Mouse (Mus musculus) kidney, adult 2 months (tissue): ENCODE measurements around the gene Frmd4b. TPM values are rescaled to one million over a fixed set of nuclear protein-coding genes. Genes with fewer than 3 reads are reported as not detected.

ENCODE experiments used
- DNase-seq: peaks from one replicate; pipeline ENCODE4 v3.0.0; 2021
- H3K27ac ChIP-seq: fragments of 200-500 bp; 2 replicates; pipeline ENCODE4 v1.5.1; 2012; ENCODE audit warnings: low read depth, low read length, control low read depth, inconsistent platforms; ENCODE audit not compliant: insufficient read depth
- H3K27me3 ChIP-seq: fragments of 200-500 bp; replicated peaks from 2 replicates; pipeline ENCODE4 v1.6.1; 2012; ENCODE audit warnings: mild to moderate bottlenecking, moderate library complexity, low read length, inconsistent platforms; ENCODE audit not compliant: control insufficient read depth, insufficient read depth
- H3K36me3 ChIP-seq: fragments of 200-500 bp; 2 replicates; pipeline ENCODE4 v1.6.1; 2012; ENCODE audit warnings: mild to moderate bottlenecking, moderate library complexity, low read length, inconsistent platforms; ENCODE audit not compliant: control insufficient read depth, insufficient read depth
- H3K4me1 ChIP-seq: fragments of 200-500 bp; 2 replicates; pipeline ENCODE4 v1.6.1; 2011; ENCODE audit warnings: low read length; ENCODE audit not compliant: control insufficient read depth, insufficient read depth
- H3K4me3 ChIP-seq: fragments of 200-500 bp; 2 replicates; pipeline ENCODE4 v1.5.1; 2011; ENCODE audit warnings: mild to moderate bottlenecking, low read depth, low read length, control low read depth; ENCODE audit not compliant: insufficient read depth
- CTCF ChIP-seq: fragments of 200-500 bp; conservative IDR thresholded peaks from 2 replicates; pipeline ENCODE4 v1.5.1; 2011; ENCODE audit warnings: low read depth, mild to moderate bottlenecking, control low read depth, low read length, moderate library complexity, mixed read lengths; ENCODE audit not compliant: insufficient read depth, insufficient read length
- POLR2A ChIP-seq: fragments of 200-500 bp; IDR thresholded peaks from one replicate; pipeline ENCODE4 v1.6.1; 2011; ENCODE audit warnings: low read depth, low read length, control low read depth
- WGBS: fragments of 180-500 bp; shearing (Covaris S2); methylation state at CpG from one replicate; pipeline ENCODE4 v1.1.7; 2018; 5-methylcytosine and 5-hydroxymethylcytosine counted together
- polyA plus RNA-seq: library from polyadenylated mRNA; depleted of rRNA; stranded (reverse); fragments of >200 nt; gene quantifications from 2 replicates; pipeline ENCODE4 v1.2.3, GENCODE M21; 2012

Frmd4b gene
- polyA plus RNA-seq, 1 experiment: 18.2 TPM

DNA sequence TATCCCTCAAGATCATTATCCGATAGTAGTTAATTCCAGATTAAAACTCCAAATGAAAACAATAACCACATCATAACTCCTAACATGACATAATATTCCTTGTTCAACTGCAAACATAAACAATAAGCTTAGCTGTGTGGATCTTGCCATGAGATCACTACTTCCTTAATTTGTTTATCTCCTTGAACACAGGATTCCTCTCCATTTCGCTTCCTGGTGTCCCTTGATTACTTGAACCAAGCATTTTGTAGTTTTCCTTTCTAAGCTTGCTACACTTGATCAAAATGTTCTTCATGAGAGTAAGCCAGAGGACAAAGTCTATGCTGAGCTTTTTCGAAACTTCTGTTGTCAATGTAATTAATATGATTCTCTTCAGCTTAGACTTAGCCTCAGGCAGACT, 209.4 kb downstream of the Frmd4b start:
- no peak overlapping the region for H3K27ac ChIP-seq
- H3K36me3 ChIP-seq: no peaks in the 10 kb centered on the region; the same call in 1 of the 2 replicates
- no peak overlapping the region for H3K4me3 ChIP-seq
- H3K27me3 ChIP-seq: no peaks in the 10 kb centered on the region
- peaks cover 7% of the 10 kb centered on the region for H3K4me1 ChIP-seq
- no peak for DNase-seq
- WGBS: 67% methylated on average over 3 of the region's 3 CpGs
- no peak for TF ChIP-seq POLR2A
- no peak for TF ChIP-seq CTCF

GRCm38 (mm10) chr6:97407425-97407824, 209.9 kb downstream of the Frmd4b start:
- TF ChIP-seq CTCF (no peak), POLR2A (no peak)
- peaks cover 7% of the 10 kb centered on the region for H3K4me1 ChIP-seq
- 92% methylated on average over 5 of the region's 5 CpGs for WGBS
- no peak overlapping the region for H3K4me3 ChIP-seq
- no peaks in the 10 kb centered on the region; the same call in 1 of the 2 replicates for H3K36me3 ChIP-seq
- H3K27ac ChIP-seq: no peak overlapping the region
- DNase-seq: no peak
- no peaks in the 10 kb centered on the region for H3K27me3 ChIP-seq

DNA sequence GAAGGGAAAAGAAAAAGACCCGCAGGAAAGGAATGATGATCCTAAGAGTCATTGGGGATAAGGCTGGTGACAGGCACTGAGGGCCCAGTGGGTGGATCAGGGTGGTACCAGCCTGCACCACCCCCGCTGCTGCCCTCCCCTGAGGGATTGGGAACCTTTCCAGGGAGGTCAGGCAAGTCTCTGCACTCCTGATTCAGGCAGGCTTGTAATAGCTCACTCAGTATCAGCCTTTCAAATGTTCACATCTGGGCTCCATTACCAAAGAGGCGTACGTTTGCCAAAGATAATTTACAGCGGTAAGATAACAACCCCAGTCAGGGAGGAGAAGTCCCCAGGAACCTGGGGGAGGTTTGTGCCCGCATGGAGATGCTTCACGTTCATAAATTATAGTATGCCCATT, 212.0 kb downstream of the Frmd4b start:
- TF ChIP-seq POLR2A: no peak
- no peak for TF ChIP-seq CTCF
- WGBS: 45% methylated on average over 7 of the region's 7 CpGs
- DNase-seq: no peak
- no peak overlapping the region for H3K4me3 ChIP-seq
- peaks cover 7% of the 10 kb centered on the region for H3K4me1 ChIP-seq
- H3K27me3 ChIP-seq: no peaks in the 10 kb centered on the region
- no peak overlapping the region for H3K27ac ChIP-seq
- H3K36me3 ChIP-seq: no peaks in the 10 kb centered on the region; the same call in 1 of the 2 replicates

DNA sequence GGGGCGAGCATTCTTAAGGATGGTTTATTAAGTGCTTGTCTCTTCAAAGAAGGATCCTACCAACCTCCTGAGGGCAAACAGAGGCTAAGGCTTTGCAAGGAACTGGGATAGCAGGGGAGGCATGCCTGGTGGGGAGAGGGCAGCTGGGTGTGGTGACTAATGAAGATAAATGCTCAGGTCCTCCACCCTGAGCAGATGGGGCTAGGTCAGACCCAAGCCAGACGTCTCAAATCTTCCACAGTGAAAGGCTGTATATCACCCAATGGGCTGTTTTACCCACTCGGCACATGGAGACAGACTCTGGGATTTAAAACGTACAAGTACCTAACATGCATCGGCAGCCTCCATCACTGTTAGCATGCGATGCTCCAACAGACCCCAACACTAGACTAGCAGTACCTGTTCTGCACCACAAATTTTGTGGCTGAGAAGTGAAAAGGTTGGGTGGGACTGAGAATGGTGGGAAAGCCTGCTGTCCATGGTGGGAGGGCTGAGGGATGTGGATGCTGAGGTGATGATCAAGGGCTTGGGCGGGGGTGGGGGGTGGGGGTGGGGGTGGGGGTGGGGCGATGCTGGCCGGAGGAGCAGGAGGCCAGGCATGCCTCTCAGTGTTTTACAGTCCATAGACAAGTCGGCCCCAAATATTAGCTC, 214.4 kb downstream of the Frmd4b start:
- WGBS: 62% methylated on average over 10 of the region's 10 CpGs
- DNase-seq: no peak

DNA sequence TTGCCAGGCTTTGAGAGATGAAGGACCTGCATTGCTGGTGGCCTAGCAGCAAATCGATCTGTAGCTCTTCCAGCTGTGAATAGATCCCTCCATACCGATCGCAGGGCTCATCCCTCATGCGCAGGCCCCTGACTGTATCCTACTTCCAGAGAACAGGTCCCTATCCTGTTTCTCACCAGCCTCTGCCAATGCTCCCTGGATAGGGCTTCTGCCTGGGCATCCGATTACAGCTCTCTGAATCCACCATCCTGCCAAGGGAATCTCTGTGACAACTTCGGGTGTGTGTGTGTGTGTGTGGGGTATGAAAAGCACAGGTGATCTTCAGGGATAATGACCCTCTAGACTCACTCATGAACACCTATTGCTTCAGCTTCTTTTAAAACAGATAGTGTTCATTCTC, 216.9 kb downstream of the Frmd4b start:
- 89% methylated on average over 6 of the region's 6 CpGs for WGBS

More for the DNA sequence above, 214.4 kb downstream of the Frmd4b start:
- no peak overlapping the region for H3K27ac ChIP-seq
- no peak overlapping the region for H3K4me3 ChIP-seq
- TF ChIP-seq CTCF (no peak), POLR2A (no peak)
- peaks cover 2% of the 10 kb centered on the region; the same call in 1 of the 2 replicates for H3K4me1 ChIP-seq
- H3K36me3 ChIP-seq: no peaks in the 10 kb centered on the region; the same call in 1 of the 2 replicates
- no peaks in the 10 kb centered on the region for H3K27me3 ChIP-seq

GRCm38 (mm10) chr6:97397935-97398334, 219.4 kb downstream of the Frmd4b start:
- DNase-seq: no peak
- WGBS: 91% methylated on average over 4 of the region's 4 CpGs

More for the DNA sequence above, 216.9 kb downstream of the Frmd4b start:
- no peaks in the 10 kb centered on the region for H3K27me3 ChIP-seq
- TF ChIP-seq CTCF (no peak), POLR2A (no peak)
- H3K4me1 ChIP-seq: peaks cover 2% of the 10 kb centered on the region; the same call in 1 of the 2 replicates
- no peak overlapping the region for H3K4me3 ChIP-seq
- H3K27ac ChIP-seq: no peak overlapping the region
- no peaks in the 10 kb centered on the region for H3K36me3 ChIP-seq
- DNase-seq: no peak

GRCm38 (mm10) chr6:97396957-97397354, 220.4 kb downstream of the Frmd4b start:
- TF ChIP-seq POLR2A (no peak), CTCF (no peak)
- Histone ChIP-seq H3K4me3 (no peak overlapping the region), H3K27ac (no peak overlapping the region), H3K36me3 (no peaks in the 10 kb centered on the region), H3K27me3 (no peaks in the 10 kb centered on the region), H3K4me1 (peaks cover 2% of the 10 kb centered on the region; the same call in 1 of the 2 replicates)
- DNase-seq: no peak
- WGBS: 75% methylated on average over 3 of the region's 3 CpGs

More at GRCm38 (mm10) chr6:97397935-97398334, 219.4 kb downstream of the Frmd4b start:
- TF ChIP-seq POLR2A: no peak
- H3K27ac ChIP-seq: no peak overlapping the region
- no peak overlapping the region for H3K4me3 ChIP-seq
- peaks cover 2% of the 10 kb centered on the region; the same call in 1 of the 2 replicates for H3K4me1 ChIP-seq
- no peaks in the 10 kb centered on the region for H3K27me3 ChIP-seq
- no peaks in the 10 kb centered on the region for H3K36me3 ChIP-seq
